Mouse (Mus musculus) G1E (cell line): Measurements from ENCODE around the gene Plcb2.

Source experiments
- CTCF ChIP-seq: IDR thresholded peaks from 2 replicates; pipeline ENCODE4 v1.5.1; 2012; ENCODE audit warnings: low read depth, low read length, inconsistent platforms, mixed read lengths
- POLR2AphosphoS5 ChIP-seq: IDR thresholded peaks from 2 replicates; pipeline ENCODE4 v1.6.1; 2012; ENCODE audit warnings: low read depth, low read length, inconsistent platforms; ENCODE audit not compliant: insufficient replicate concordance

- no peak for TF ChIP-seq CTCF
- no peak for TF ChIP-seq POLR2AphosphoS5
Measured at GRCm38 (mm10) chr2:118685088-118685487, 43.1 kb downstream of the Plcb2 start.
